Mouse (Mus musculus) cerebellum, adult (tissue): ENCODE results near the gene Tcl1b5.

ENCODE experiments used
- ATAC-seq: cut with Nextera tagmentation; 2 replicates; pipeline ENCODE4 v1.9.2; 2017; ENCODE audit warnings: mild to moderate bottlenecking, moderate library complexity, mixed read lengths; ENCODE audit not compliant: insufficient number of reproducible peaks, low FRiP score, low TSS enrichment

Gene Tcl1b5

DNA sequence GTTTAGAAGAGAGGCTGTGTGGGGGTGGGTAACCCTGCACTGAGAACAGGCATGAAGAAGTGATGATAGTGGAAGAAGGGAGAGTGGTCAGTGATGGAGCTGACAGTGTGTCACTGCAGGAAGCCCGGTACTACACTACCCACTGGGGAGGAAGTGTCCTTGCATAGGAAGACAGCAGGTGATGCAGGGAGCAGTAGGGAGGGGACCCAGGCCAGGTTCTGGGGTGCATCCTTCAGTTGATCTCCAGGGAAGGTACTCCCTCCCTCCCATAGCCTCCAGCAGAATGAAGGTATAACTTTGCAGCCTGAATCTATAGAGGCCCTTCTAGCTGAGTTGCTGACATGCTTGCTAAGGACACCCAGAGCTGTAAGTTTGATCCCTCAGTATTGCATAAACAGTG is 30.9 kb downstream of the Tcl1b5 start:
- no peak for ATAC-seq

DNA sequence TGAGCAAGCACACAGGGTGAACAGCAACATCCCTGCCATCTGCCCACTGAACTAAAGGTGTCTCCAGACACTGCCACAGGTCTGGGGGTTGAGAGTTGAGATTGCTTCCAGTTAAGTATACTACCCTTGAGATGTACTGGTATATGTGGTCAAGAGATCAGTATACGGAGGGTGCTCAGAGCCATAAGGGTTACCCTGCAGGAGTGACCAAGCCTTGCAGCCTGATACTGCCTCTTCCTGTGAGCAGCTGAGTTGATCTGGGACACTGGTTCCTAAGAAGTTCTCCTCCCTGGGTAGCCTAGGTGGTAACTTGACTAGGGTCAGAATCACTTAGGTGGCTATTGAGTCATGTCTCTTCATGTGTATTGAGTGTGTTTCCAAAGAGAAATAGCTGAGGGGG is 32.3 kb downstream of the Tcl1b5 start:
- ATAC-seq, result no peak

DNA sequence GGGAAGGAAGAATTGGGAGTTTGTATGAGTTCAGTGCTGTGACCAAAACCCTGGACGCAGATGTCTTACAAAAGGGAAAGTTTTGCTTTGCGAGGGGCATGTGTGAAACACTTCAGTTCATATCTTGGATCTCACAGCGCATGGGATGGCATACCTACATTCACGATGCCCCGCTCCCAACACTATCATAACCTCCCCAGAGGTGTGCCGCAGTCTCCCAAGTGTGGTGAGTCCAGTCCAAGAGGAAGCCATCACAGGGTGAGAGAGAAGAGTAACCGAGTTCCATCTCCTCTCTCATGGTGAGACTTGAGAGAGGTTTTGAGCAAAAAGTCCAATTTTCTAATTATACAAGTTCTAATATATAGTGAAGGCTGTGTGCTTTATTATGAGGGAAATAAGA is 33.1 kb downstream of the Tcl1b5 start:
- no peak for ATAC-seq

DNA sequence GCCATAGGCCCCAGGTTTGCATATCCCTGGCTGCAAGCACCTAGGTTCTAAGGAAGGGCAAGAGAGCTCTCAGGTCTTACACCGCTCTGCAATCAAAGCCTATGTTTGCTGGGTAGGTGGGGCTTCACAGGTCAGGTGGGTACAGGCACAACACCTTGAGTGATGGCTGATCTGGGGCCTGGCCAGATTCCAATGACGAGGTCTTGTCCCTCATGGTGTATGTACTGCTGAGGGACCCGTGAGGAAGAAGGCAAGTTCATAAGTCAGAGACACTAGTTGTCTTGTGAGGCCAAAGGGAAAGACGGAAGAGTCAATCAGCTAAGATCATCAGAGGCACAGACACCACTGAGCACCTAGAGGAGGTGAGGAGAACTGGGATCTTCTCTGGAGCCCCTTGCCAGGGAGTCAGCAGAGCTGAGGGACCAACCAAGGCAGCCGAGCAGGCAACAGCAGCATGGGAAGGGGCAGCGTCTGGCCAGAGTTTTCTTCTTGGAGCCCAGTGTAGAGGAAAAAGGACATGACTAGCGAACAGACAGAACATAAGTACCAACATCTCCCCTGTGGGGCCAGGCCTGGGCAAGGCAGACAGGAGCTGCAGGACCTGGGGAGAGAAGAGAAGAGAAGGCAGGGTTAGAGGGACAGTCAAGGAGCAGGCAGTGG is 41.1 kb downstream of the Tcl1b5 start:
- no peak for ATAC-seq

DNA sequence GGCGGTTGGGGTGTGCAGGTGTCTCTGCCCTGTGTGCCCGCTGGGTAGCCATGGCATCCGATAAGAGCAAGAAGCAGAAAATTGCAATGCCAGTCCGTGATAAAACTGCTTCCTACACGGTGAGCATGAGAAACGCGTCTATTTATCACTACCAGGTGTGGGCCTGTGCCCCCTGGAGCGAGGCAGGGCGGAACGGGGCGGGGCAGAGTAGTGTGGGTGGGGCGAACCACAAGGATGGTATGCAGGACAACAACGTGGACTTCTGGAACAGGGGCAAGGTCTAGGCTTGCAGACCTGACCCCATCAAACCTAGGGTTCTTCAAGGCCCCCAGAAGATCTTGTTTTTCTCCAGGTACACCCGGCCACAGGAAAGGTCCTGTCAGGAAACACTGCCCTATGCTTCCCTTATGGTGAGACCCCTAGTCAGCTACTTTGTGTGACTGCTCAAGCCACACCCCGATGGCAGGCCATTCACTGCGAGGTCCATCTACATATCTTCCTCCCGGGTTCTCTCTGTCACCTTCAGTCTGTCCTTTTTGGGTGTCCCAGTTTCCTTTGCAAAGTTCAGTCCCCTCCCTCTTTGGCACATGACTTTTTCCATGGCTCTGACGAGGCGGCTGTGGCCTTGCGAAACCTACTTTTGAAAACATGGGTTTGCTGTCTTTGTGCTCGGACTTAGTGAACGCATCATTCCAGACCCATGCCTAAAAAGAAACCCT is 46.6 kb downstream of the Tcl1b5 start, which contains the start of gene Tcl1:
Gene Tcl1, minus strand, starts transcription at position 193 of the 719 bp plus-strand sequence.
- no peak for ATAC-seq

DNA sequence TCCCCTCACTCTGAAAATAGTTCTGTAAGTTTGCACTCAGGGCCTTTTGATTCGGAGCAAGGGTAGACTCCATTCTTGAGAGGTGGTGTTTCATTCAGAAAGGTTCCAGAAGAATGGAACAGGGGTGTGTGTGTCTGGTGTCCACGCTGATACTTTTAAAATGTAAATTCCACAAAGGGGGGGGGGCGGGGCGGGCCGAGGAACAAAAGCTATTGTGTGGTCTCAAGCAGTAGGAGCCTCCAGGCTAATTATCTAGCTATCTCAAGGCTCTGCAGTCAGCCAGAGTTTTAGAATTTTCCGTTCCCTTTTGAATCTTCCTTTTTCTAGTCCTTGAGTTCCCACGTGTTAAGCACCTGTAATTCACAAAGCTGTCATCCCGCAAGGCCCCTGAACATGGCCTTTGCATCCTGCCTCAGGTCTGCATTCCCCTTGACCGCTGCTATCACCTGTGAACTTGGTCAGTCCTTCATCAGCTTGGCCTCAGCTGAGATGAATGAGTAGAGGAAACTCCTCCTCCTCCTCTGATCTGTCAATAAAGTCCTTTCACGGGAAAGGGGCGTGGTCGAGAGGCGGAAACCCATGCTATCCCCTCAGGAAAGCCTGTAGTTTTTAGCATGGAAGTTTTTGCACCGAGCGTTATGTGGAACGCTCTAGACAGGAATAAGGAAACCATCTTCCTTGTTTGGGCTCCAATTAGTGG is 48.6 kb downstream of the Tcl1b5 start:
- ATAC-seq, result no peak
